Mouse (Mus musculus): ENCODE measurements around the gene Gm29797. TPM values are rescaled to one million over a fixed set of nuclear protein-coding genes. Genes with fewer than 3 reads are reported as not detected.

The Gm29797 gene
- polyA plus RNA-seq, 2 experiments from 2014 or later, result not detected

GRCm38 (mm10) chr2:181673501-181673900 lies 16.7 kb downstream of the Gm29797 start:
- no peak for ATAC-seq

DNA sequence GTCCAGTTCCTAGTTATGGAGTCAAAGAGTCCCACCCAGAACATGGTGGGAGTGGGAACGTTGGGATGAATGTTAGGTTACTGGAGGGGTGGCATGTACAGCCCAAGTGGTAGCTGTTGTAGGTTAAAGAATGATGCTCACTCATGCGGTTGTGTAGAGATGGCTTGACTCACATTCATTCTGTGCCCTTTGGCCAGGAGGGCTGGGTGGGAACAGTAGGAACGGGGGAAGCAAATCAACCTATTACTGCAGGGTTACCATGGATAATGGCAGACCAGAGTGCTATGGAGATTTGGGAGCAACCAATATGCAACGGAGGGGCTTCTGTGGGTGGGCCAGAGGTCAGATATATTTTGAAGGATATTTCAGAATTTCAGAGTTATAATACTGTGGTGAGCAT lies 18.1 kb downstream of the Gm29797 start:
- no peak for ATAC-seq

GRCm38 (mm10) chr2:181675454-181675853 lies 18.6 kb downstream of the Gm29797 start:
- ATAC-seq, result no peak

- ATAC-seq, result no peak
Measured at GRCm38 (mm10) chr2:181676424-181676823, 19.6 kb downstream of the Gm29797 start.

DNA sequence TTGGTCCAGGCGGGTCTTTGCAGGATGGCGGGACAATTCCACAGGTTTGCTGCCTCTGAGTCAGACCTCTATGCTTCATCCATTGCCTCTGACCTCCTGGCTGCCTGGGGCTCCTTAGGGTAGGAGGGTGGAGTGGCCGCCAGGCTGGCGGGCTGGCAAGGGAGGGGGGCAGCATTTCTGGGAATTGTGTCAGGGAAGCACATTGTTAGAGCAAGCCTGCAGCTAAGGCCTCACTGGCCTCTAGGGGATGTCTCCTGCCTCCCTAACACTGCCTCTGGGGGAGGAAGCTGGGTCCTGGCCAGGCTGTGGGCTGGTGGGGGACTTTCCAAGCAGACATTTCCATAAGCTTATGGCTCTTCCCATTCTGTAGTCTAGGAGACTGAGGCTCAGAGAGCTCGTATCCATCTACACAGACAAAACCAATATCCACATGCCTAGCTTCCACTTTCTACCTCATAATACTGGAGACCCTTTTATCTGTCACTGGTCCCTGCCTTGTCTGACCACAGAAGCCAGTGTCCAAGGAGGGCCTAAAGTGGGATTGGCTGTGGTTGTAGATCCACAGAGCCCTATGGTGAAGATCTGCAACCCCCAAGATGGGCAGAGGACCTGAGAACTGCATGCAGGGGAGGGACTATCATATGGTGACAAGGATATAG lies 20.4 kb downstream of the Gm29797 start:
- no peak for ATAC-seq

- no peak for ATAC-seq
Measured at GRCm38 (mm10) chr2:181677755-181678098, 20.9 kb downstream of the Gm29797 start.

DNA sequence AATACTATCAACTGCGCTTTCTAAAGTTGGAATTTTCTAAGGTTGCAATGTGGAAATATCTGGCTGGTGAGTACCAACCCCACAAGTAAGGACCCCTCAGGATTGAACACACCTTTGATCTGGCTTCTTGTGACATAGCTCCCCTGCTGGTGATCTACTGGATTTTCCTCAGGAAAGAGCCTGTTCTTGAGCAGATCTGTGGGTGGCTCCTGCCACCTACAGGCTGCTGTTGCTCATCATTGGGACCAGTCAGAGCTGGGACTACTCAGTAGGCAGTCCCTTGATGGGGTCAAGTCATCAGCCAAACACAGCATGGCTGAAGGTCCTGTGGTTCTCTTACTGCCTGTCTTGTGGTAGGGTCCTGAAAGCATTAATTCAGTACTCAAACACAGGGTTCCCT lies 21.9 kb downstream of the Gm29797 start:
- peak; percentile 71 for ATAC-seq

DNA sequence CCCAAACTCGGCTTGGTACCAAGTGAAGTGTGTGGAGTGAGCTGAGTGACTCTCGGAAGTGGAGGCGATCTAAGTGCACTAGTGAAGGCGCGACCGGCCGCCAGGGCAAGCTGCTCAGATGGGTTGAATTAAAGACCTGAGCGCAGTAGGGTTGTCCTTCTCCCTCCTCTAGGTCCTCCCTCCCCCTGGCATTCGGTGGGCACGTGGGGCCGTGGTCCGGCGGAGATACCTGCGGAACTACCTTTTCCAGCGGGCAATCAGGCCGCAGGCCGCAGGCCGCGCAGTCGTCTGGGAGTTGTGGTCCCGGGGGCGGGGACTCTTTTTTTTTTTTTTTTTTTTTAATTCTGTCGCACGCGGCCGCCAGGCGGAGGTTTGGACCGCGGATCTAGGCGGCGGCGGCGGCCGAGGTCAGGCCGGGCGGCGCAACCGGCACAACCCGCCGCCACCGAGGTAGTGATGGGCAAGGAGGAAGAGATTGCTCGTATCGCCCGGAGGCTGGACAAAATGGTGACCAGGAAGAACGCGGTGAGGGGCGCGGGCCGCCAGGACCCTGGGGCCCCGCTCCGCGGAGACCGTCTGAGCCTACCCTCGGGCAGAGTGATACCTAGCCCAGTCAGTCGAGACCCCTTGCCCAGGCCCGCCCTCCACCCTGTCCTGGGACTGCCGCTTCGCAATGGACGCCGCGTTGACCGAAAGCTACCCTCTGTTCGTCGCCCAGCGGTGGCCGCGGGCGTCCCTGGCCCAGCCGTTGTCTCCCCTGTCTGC lies 23.3 kb downstream of the Gm29797 start, which contains the start of gene Tcea2:
Tcea2 (plus strand) TSS at position 360 of the 765 bp plus-strand sequence.
- peak; percentile 55 for ATAC-seq

- ATAC-seq, result peak; percentile 42
Measured at GRCm38 (mm10) chr2:181680716-181681117, 23.9 kb downstream of the Gm29797 start.

DNA sequence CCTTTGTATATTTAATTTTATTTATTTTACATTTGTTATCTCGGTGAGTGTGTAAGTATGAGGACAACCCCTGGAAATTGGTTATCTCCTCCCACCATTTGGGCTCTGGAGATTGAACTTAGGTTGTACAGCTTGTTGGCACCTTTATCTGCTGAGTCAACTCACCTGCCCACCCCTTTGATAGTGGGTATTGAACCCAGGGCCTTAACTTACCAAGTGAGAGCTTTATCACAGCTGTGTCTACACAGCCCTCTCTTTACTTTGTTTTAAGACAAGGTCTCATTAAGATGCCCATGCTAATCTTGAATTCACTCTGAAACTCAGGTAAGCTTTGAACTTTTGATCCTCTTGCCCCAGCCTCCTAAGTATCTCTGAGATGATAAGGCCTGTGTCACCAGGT lies 25.1 kb downstream of the Gm29797 start:
- no peak for ATAC-seq

GRCm38 (mm10) chr2:181683381-181683780 lies 26.5 kb downstream of the Gm29797 start:
- ATAC-seq, result no peak

- no peak for ATAC-seq
Measured at GRCm38 (mm10) chr2:181684713-181685112, 27.9 kb downstream of the Gm29797 start.

DNA sequence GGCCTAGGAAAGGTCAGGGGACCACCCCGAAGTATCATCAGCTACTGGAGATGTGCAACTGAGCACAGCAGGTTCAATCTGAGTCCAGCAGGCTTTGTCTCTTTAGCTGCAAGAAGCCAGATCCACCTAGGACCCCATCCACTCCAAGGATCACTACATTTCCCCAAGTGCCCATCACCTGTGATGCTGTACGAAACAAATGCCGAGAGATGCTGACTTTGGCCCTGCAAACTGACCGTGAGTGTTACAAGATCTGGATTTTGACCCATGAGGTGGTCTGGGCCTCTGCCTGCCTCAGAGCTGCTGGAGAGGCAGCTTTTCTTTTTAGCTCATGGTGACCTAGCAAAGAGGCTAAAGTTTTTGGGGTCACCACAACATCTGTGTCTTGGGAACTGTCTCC lies 28.9 kb downstream of the Gm29797 start:
- no peak for ATAC-seq

GRCm38 (mm10) chr2:181687586-181687985 lies 30.8 kb downstream of the Gm29797 start:
- no peak for ATAC-seq

DNA sequence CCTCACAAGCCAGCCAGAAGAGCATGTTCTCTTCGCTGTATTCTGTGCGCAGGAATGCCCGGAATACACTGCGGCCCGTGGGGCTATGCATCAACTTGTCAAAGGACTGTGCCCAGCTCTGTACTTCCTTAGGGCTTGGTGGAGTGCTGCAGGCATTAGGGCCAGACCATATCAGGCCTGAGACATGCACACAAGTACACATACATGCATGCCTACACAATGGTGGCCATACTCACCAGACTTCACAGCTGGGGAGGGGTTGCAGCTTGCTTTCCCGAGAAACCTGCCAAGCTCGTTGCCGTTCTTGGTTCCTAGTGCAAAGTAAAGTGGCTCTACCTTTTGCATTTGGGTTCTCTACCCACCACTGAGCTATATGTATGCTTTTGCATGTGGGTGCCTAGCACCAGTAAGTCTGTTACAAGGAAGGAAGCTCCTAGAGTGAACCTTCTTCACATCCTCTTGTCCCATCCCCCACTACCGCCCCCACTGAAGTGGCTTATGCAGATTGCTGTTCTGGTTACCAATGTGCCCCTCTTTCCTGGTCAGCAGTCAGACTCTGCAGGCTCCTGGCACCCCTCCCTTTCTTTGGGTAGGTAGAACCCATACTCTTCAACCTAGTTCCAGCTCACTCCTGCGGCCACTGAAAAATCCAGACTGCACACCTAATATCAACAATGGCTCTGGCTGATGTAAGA lies 32.8 kb downstream of the Gm29797 start:
- no peak for ATAC-seq

DNA sequence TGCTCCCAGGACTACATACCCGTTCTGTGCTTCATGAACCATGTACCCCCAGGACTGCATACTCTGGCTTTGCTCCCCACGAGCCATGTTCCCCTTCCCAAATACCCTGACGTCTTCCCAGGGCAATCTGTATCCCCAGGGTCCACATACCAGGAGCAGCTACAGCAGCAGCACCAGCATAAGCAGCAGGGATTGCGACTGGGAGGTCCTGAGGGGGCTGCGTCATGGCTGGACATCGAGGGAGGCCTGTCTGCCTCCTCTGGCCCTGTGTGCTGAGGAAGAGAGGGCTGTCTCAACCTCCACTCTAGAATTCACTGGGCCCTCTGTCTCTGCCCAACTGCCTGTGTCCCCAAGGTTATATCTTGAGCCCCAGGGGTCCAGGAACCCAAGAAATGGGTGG lies 34.2 kb downstream of the Gm29797 start:
- no peak for ATAC-seq

DNA sequence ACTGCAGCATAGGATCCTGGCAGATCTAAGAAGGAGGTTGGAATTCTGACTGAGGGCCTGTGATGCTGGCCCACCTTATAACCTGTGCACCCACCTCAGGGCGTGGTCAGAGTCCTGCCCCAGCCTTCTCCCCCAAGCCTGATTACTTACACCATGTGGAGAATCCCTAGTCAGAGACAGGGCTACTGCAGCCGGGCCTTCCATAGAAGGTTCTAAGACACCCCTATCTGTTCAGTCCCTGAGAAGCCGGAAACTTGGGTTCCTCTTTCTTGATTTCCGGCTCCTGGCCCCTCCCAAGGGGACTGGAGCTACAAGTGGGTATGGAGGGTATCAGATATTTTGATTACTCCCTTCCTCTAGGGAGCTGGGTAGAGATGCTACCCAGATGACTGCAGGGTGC lies 34.7 kb downstream of the Gm29797 start:
- ATAC-seq, result peak; percentile 25

DNA sequence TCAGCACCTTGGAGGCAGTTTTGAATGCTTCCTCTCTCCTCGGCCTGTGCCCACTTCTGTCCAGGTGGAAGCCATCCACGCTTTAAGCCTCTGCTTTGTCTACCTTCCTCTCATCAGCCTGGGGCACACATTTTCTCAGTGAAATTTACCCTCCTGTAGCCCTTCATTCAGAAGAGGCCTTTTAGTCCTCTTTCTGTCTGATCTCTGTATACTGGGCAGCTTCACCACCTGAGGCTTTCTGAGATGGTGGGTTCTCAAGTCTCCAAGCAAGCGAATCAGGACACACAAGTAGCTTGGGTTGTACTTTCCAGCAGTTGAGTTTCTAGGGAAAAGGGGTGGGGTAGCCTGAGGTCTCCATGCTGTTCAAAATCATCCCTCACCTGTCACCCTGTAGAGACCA lies 35.5 kb downstream of the Gm29797 start:
- no peak for ATAC-seq

DNA sequence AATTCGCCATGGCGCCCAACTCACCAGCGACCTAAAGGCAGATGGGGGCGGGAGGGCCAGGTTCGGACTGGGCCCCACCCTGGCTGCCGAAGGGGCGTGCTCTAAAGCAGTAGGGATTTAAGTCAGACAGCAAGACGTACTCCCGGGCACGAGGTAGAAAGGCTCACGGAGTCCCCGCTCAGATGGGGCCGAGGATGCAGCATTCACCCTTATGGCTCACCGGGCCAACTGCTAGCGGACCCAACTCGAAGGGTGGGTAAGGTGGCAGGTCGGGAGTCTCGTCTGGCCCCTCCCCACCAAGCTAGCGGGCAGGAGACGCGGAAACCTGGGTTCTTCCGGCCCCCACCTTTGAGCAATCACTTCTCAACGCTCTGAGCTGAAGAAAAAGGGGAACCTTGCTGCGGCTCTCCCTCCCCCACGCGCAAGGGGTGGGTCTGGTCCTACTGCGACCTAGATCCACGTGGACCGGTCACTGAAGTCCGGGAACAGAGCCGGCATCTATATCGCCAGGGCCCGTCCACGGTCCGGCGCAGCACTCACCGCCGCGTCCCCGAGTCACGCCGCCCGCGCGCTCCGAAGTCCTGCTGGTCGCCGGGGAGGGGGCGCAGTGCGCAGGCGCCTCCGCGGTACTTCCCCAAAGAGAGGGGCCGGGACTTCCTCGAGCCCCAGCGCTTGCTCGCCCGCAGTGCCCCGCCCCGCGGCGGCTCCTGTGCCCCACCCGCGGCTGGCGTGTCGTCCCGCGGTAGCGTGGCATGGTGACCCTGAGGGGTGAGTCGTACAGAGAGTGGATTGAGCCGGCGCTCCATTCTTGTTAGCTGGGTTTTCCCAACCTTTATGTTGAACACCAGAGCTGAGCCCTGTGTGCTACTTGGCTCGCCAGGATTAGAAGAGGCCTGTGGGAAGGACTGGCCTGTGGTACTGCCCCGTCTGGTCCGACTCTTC lies 36.8 kb downstream of the Gm29797 start, which contains the start of gene Rgs19:
Rgs19 (minus strand) TSS at position 639 of the 942 bp plus-strand sequence.
- ATAC-seq, result peak; percentile 87

- no peak for ATAC-seq
Measured at GRCm38 (mm10) chr2:181694581-181694980, 37.7 kb downstream of the Gm29797 start.

DNA sequence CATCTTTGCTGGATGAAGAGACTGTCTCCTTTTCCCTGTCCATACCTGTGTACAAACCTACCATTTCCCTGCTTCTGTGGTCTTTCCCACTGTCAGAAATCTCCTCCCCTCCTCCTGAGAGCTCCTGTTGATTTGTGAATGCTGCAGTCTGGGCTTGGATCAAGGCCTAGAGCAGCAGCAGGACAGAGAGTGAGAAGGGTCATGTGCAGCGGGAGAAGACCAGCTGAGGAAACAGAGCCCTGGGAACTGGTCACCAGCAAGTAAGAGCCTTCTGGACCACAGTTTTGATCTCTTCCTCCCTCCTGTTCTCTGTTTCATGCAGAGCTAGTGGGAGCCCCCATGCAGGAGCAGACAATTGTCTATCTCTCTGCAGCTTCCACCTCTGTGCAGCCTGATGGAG lies 38.9 kb downstream of the Gm29797 start:
- ATAC-seq, result no peak

- ATAC-seq, result no peak
Measured at GRCm38 (mm10) chr2:181696801-181697420, 40.1 kb downstream of the Gm29797 start.
